Mouse (Mus musculus): ENCODE results near the gene Slc38a4. TPM values are rescaled to one million over a fixed set of nuclear protein-coding genes. Genes with fewer than 3 reads are reported as not detected.
A peak's percentile ranks its signal among the peaks of the same experiment; 100 is the strongest.

Gene Slc38a4
- polyA plus RNA-seq, 1 experiment from 2014 or later: 61.9 TPM

GRCm38 (mm10) chr15:96948471-96948870, 107.3 kb downstream of the Slc38a4 start:
- WGBS (ENCODE audit: insufficient replicate concordance): 49% methylated on average over 6 of the region's 6 CpGs
- Histone ChIP-seq H3K27me3 (no peaks in the 10 kb centered on the region), H3K9ac (no peak overlapping the region), H3K36me3 (replicated peaks) (no peaks in the 10 kb centered on the region), H3K4me2 (no peak overlapping the region), H3K9me3 (replicated peaks) (no peaks in the 10 kb centered on the region), H3K4me1 (replicated peaks) (peaks cover 5% of the 10 kb centered on the region; the same call in 1 of the 2 replicates), H3K4me3 (replicated peaks) (no peak overlapping the region), H3K27ac (replicated peaks) (no peak overlapping the region)
- ATAC-seq (ENCODE audit: insufficient read depth): peak; percentile 22; the same call in 1 of the 2 replicates

Other genes with a start within 250 kb of the Slc38a4 start
- 3.5 and 5.0 TPM in 2 replicates for gene Pced1b, start 191.2 kb upstream of the Slc38a4 start, polyA plus RNA-seq (2015; fragmentation: Nextera tagmentation; extraction: Ambion mirVana)
- gene Amigo2, start 191.3 kb upstream of the Slc38a4 start, polyA plus RNA-seq (2015; fragmentation: Nextera tagmentation; extraction: Ambion mirVana): 0.91 and 0.99 TPM in 2 replicates

All from liver, embryonic 15.5 days (tissue).